Comparison of ENCODE assay signal across 8 mouse cellular contexts in the genomic region with DNA sequence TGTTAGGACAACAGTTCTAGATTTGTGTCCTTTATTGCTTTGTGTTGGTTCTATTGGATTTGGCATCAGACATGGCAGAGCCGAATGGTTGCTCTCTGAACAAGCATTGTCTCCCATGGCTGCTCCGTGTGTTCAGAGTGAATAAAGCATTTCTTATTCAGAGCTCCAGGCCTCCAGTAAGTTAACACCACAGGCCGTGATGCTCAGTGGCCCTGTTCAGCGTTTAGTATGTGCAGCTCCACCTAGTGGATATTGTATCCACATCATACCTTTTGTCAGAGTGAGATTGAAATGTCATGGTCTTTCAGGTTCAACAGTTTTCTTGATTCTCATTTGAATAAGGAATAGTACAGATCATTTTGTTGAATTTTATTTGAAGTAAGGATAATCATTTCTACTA. TPM values are rescaled to one million over a fixed set of nuclear protein-coding genes. Genes with fewer than 3 reads are reported as not detected.
DNase-seq lines count a peak whose midpoint lies in the region; ATAC-seq lines count a peak whose summit lies in the region.

No protein-coding gene starts in this region.

- H3K27ac ChIP-seq in forebrain, embryonic 12.5 days = no peak overlapping the region
- no peak overlapping the region for H3K27ac ChIP-seq in midbrain, embryonic 12.5 days (replicated peaks)

- H3K4me2 ChIP-seq in forebrain, embryonic 12.5 days = no peak overlapping the region
- H3K4me2 ChIP-seq in midbrain, embryonic 12.5 days (replicated peaks) = no peak overlapping the region

- H3K36me3 ChIP-seq in forebrain, embryonic 12.5 days (replicated peaks) = peaks cover 12% of the 10 kb centered on the region
- H3K36me3 ChIP-seq in midbrain, embryonic 12.5 days = 0 out of 2 replicates have a peak, but pooled peaks cover 2% of the 10 kb centered on the region

- no peaks in the 10 kb centered on the region for H3K27me3 ChIP-seq in forebrain, embryonic 12.5 days
- H3K27me3 ChIP-seq in midbrain, embryonic 12.5 days = no peaks in the 10 kb centered on the region

- H3K9me3 ChIP-seq in forebrain, embryonic 12.5 days = no peaks in the 10 kb centered on the region
- H3K9me3 ChIP-seq in midbrain, embryonic 12.5 days = no peaks in the 10 kb centered on the region

- WGBS in forebrain, embryonic 12.5 days = 6% methylated on average over 4 of the region's 4 CpGs
- WGBS in midbrain, embryonic 12.5 days = 9% methylated on average over 4 of the region's 4 CpGs

- no peaks in the 10 kb centered on the region; the same call in 1 of the 2 replicates for H3K4me1 ChIP-seq in forebrain, embryonic 12.5 days
- 0 out of 2 replicates have a peak, but pooled peaks cover 2% of the 10 kb centered on the region for H3K4me1 ChIP-seq in midbrain, embryonic 12.5 days

- peak; percentile 8 for DNase-seq in right cerebral cortex, adult 18-20 months
- no peak for DNase-seq in right cerebral cortex, postnatal 4 days
- peak; percentile 28 for DNase-seq in c-Kit-positive CD71-negative TER-119-negative erythroid progenitor cells, embryonic 14.5 days (ENCODE audit: low read depth)
- DNase-seq in kidney, postnatal 36 days = peak; percentile 43 to 44
- no peak for DNase-seq in urinary bladder, postnatal 14 days (ENCODE audit: low spot score)
- DNase-seq in urinary bladder, postnatal 36 days (ENCODE audit: low spot score in 2 of 2) = no peak

- ATAC-seq in forebrain, embryonic 12.5 days (ENCODE audit: low FRiP score) = peak; percentile 84
- ATAC-seq in midbrain, embryonic 12.5 days (ENCODE audit: low FRiP score, low read depth) = peak; percentile 80

- no peak overlapping the region for H3K4me3 ChIP-seq in forebrain, embryonic 12.5 days (replicated peaks)
- no peak overlapping the region for H3K4me3 ChIP-seq in midbrain, embryonic 12.5 days

- no peak overlapping the region for H3K9ac ChIP-seq in forebrain, embryonic 12.5 days
- no peak overlapping the region for H3K9ac ChIP-seq in midbrain, embryonic 12.5 days (replicated peaks)

RNA-seq across cellular contexts. Expression of a gene that starts 44.2 kb away (rescaled TPM):
- polyA plus RNA-seq in forebrain, embryonic 12.5 days (2016; fragmentation: Nextera tagmentation; extraction: Ambion mirVana) = 46.2 and 47.4 TPM in 2 replicates
- polyA plus RNA-seq in midbrain, embryonic 12.5 days (2016; fragmentation: Nextera tagmentation; extraction: Ambion mirVana) = 44.0 and 44.9 TPM in 2 replicates

RNA-seq across cellular contexts. Expression of a gene that starts 51.8 kb away (rescaled TPM):
- 34.6 and 39.4 TPM in 2 replicates for polyA plus RNA-seq in forebrain, embryonic 12.5 days (2016; fragmentation: Nextera tagmentation; extraction: Ambion mirVana)
- polyA plus RNA-seq in midbrain, embryonic 12.5 days (2016; fragmentation: Nextera tagmentation; extraction: Ambion mirVana) = 34.7 and 36.2 TPM in 2 replicates

Comparison
In these comparisons a context has a peak if more than half of its experiments do, and no peak if none do; other contexts are left out.
1. DNase-seq: peak in right cerebral cortex, adult 18-20 months (single experiment), c-Kit-positive CD71-negative TER-119-negative erythroid progenitor cells, embryonic 14.5 days (single experiment) and kidney, postnatal 36 days (2 of 2); none in right cerebral cortex, postnatal 4 days (single experiment), urinary bladder, postnatal 14 days (single experiment) and urinary bladder, postnatal 36 days (0 of 2).